7 mouse cellular contexts compared by ENCODE assay signal in the genomic region with DNA sequence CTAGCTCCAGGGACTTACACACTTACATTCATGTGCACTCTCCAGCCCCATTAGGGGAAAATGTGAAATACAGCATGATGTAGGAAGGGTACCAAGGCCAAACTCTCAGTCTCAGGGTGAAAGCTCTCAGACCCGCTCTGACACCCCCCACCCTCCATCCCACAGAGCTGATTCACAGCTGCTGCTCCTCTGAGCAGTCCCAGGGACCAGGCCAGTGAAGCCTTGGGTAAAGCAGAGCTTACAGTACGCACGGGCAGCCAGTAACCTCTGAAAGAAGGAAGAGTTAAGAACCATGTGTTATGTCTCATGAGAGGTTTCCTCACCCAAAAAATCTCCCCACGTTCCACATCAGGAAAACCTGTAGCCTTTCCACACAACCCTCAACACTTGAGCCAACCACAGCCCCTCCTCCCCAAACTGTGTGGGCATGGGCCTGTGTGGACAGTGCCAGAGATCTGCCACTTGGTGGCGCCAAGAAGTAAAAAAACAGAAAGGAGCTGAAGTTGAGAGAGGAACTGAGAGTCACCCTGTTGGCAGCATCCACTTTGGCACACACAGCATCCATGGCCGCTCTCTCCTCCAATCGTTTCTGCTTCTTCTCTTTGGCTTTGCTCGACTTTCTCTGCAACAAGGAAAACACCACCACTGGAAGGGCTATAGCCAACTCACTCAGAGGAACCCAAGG. TPM values are rescaled to one million over a fixed set of nuclear protein-coding genes. Genes with fewer than 3 reads are reported as not detected.
DNase-seq lines count a peak whose midpoint lies in the region; ATAC-seq lines count a peak whose summit lies in the region.

No protein-coding gene starts in this region.

- no peaks in the 10 kb centered on the region for H3K9me3 ChIP-seq in limb, embryonic 10.5 days (replicated peaks)
- no peaks in the 10 kb centered on the region for H3K9me3 ChIP-seq in midbrain, embryonic 15.5 days

- peak; percentile 90 for ATAC-seq in midbrain, embryonic 15.5 days (replicated peaks)

- H3K4me1 ChIP-seq in limb, embryonic 10.5 days: peaks cover 24% of the 10 kb centered on the region
- peaks cover 21% of the 10 kb centered on the region for H3K4me1 ChIP-seq in midbrain, embryonic 15.5 days

- H3K4me3 ChIP-seq in limb, embryonic 10.5 days: no peak overlapping the region
- H3K4me3 ChIP-seq in midbrain, embryonic 15.5 days: no peak overlapping the region

- 68% methylated on average over 8 of the region's 8 CpGs for WGBS in limb, embryonic 10.5 days
- whole genome bisulfite sequencing in midbrain, embryonic 15.5 days: 57% methylated on average over 8 of the region's 8 CpGs

- peaks cover 91% of the 10 kb centered on the region for H3K36me3 ChIP-seq in limb, embryonic 10.5 days
- peaks cover 11% of the 10 kb centered on the region for H3K36me3 ChIP-seq in midbrain, embryonic 15.5 days (replicated peaks)

- H3K9ac ChIP-seq in midbrain, embryonic 15.5 days: no peak overlapping the region

- no peak overlapping the region for H3K27ac ChIP-seq in limb, embryonic 10.5 days
- no peak overlapping the region for H3K27ac ChIP-seq in midbrain, embryonic 15.5 days

- no peaks in the 10 kb centered on the region for H3K27me3 ChIP-seq in limb, embryonic 10.5 days (ENCODE audit: low read depth, poor library complexity, severe bottlenecking)
- no peaks in the 10 kb centered on the region for H3K27me3 ChIP-seq in midbrain, embryonic 15.5 days (replicated peaks)

- no peak overlapping the region for H3K4me2 ChIP-seq in midbrain, embryonic 15.5 days

- intact Hi-C loops in gastrocnemius, postnatal 36 days (cut with DNase I): loop anchor here (10.0 kb wide), 1 partner anchor 180 kb away; a partner anchor contains a TSS

- peak; percentile 80 for DNase-seq in adrenal gland, adult 8-10 months
- peak; percentile 51 for DNase-seq in embryo, embryonic 11.5 days (ENCODE audit: low read depth, low spot score)
- peak; percentile 63 to 71 for DNase-seq in gastrocnemius, postnatal 36 days
- peak; percentile 76 for DNase-seq in kidney, adult 18-20 months
- peak; percentile 70 for DNase-seq in limb, embryonic 10.5 days (ENCODE audit: low spot score)
- peak; percentile 63 to 73 for DNase-seq in spleen, adult 18-20 months

RNA-seq across cellular contexts. Expression of a gene that starts 6.3 kb away (rescaled TPM):
- total RNA-seq in adrenal gland, adult 8-10 months (2022): 10 to 100 TPM; 20.9 to 27.4 (median 24.4) TPM
- 10 to 100 TPM in 1 of 2 experiments, 1 to 10 TPM in 1; 7.8 to 11.3 TPM for total RNA-seq in gastrocnemius, postnatal 36 days (2021)
- 92.0 and 92.4 TPM in 2 replicates for polyA plus RNA-seq in limb, embryonic 10.5 days (2016; fragmentation: Nextera tagmentation; extraction: Ambion mirVana)
- 70.1 and 75.1 TPM in 2 replicates for polyA plus RNA-seq in midbrain, embryonic 15.5 days (2015; fragmentation: Nextera tagmentation; extraction: Ambion mirVana)

RNA-seq across cellular contexts. Expression of a gene that starts 17.3 kb away (rescaled TPM):
- total RNA-seq in adrenal gland, adult 8-10 months (2022): 100 to 1,000 TPM; 725 to 927 (median 846) TPM
- 10 to 100 TPM; 80.2 to 87.0 TPM for total RNA-seq in gastrocnemius, postnatal 36 days (2021)
- 862 and 928 TPM in 2 replicates for polyA plus RNA-seq in limb, embryonic 10.5 days (2016; fragmentation: Nextera tagmentation; extraction: Ambion mirVana)
- 837 and 848 TPM in 2 replicates for polyA plus RNA-seq in midbrain, embryonic 15.5 days (2015; fragmentation: Nextera tagmentation; extraction: Ambion mirVana)

RNA-seq across cellular contexts. Expression of a gene that starts 28.6 kb away (rescaled TPM):
- total RNA-seq in adrenal gland, adult 8-10 months (2022): 100 to 1,000 TPM; 127 to 182 (median 149) TPM
- 10 to 100 TPM; 45.4 to 49.9 TPM for total RNA-seq in gastrocnemius, postnatal 36 days (2021)
- polyA plus RNA-seq in limb, embryonic 10.5 days (2016; fragmentation: Nextera tagmentation; extraction: Ambion mirVana): 252 and 263 TPM in 2 replicates
- polyA plus RNA-seq in midbrain, embryonic 15.5 days (2015; fragmentation: Nextera tagmentation; extraction: Ambion mirVana): 242 and 255 TPM in 2 replicates

RNA-seq across cellular contexts. Expression of a gene that starts 32.4 kb away (rescaled TPM):
- total RNA-seq in adrenal gland, adult 8-10 months (2022): 1 to 10 TPM; 3.8 to 7.5 (median 5.3) TPM
- total RNA-seq in gastrocnemius, postnatal 36 days (2021): 1 to 10 TPM; 1.8 to 2.1 TPM
- polyA plus RNA-seq in limb, embryonic 10.5 days (2016; fragmentation: Nextera tagmentation; extraction: Ambion mirVana): 54.9 and 63.1 TPM in 2 replicates
- 25.3 and 30.4 TPM in 2 replicates for polyA plus RNA-seq in midbrain, embryonic 15.5 days (2015; fragmentation: Nextera tagmentation; extraction: Ambion mirVana)

Comparison
In these comparisons a context has a peak if more than half of its experiments do, and no peak if none do; other contexts are left out.
1. RNA of a gene that starts 17.3 kb away (total RNA-seq): 725 to 927 TPM in adrenal gland, adult 8-10 months; 80.2 to 87.0 TPM in gastrocnemius, postnatal 36 days; every median in the first group is over 4 times any median in the second.
2. Peak in every context shown above with its lines, with median percentiles within 50 percentile points of each other: DNase-seq.